Mouse (Mus musculus) CH12.LX (cell line): ENCODE data around the gene Gtsf2. TPM values are rescaled to one million over a fixed set of nuclear protein-coding genes. Genes with fewer than 3 reads are reported as not detected.

Source experiments
- DNase-seq: peaks from one replicate; pipeline ENCODE4 v3.0.0-alpha.2; 2013; ENCODE audit errors: extremely low read depth
- H3K27ac ChIP-seq: 2 replicates; pipeline ENCODE4 v1.5.1; 2012; ENCODE audit warnings: low read depth, mild to moderate bottlenecking, control low read depth, moderate library complexity; ENCODE audit not compliant: insufficient read depth
- H3K27me3 ChIP-seq: replicated peaks from 2 replicates; pipeline ENCODE3; 2012; ENCODE audit warnings: inconsistent platforms
- H3K36me3 ChIP-seq, 2 experiments: replicated peaks in 1 of 2; 2 replicates each; pipeline versions ENCODE3 to v1.6.1; 2012; ENCODE audit warnings: inconsistent platforms in 1 of 2, low read length in 1 of 2, mild to moderate bottlenecking in 1 of 2, mixed read lengths in 1 of 2, moderate library complexity in 1 of 2; ENCODE audit not compliant: control insufficient read depth in 1 of 2, insufficient read depth in 1 of 2
- H3K4me1 ChIP-seq, 2 experiments: 2 replicates each; pipeline ENCODE4 v1.6.1; 2012; ENCODE audit warnings: inconsistent platforms in 1 of 2, moderate library complexity in 1 of 2; ENCODE audit not compliant: insufficient read depth in 2 of 2, control insufficient read depth in 1 of 2
- H3K4me2 ChIP-seq: 2 replicates; pipeline ENCODE4 v1.6.1; 2012; ENCODE audit warnings: low read depth, mild to moderate bottlenecking, control low read depth; ENCODE audit not compliant: poor library complexity, insufficient read depth, severe bottlenecking
- H3K4me3 ChIP-seq, 3 experiments: fragments of 150-350 bp in 1 of 3; sonication (generic) in 1 of 3; replicated peaks in 1 of 3; 2 replicates each; pipeline versions ENCODE3 to v1.5.1; 2011 to 2012; ENCODE audit warnings: low read depth in 2 of 3, low read length in 2 of 3, mild to moderate bottlenecking in 2 of 3, moderate library complexity in 2 of 3, control low read depth in 1 of 3, improper control_type of control experiment in 1 of 3, inconsistent platforms in 1 of 3, mixed read lengths in 1 of 3; ENCODE audit not compliant: poor library complexity in 1 of 3
- H3K79me2 ChIP-seq: replicated peaks from 2 replicates; pipeline ENCODE4 v1.6.1; 2012; ENCODE audit warnings: mild to moderate bottlenecking, moderate library complexity; ENCODE audit not compliant: control insufficient read depth, poor library complexity, insufficient read depth, severe bottlenecking; ENCODE audit errors: extremely low read depth
- H3K9ac ChIP-seq: 2 replicates; pipeline ENCODE4 v1.6.1; 2012; ENCODE audit warnings: low read depth, mild to moderate bottlenecking, control low read depth, moderate library complexity; ENCODE audit not compliant: insufficient read depth
- H3K9me3 ChIP-seq: replicated peaks from 2 replicates; pipeline ENCODE3; 2012; ENCODE audit warnings: low read length, inconsistent platforms, mixed read lengths
- BHLHE40 ChIP-seq: IDR thresholded peaks from 2 replicates; pipeline ENCODE4 v1.6.1; 2011; ENCODE audit warnings: mild to moderate bottlenecking, low read depth, low read length, improper control_type of control experiment
- CTCF ChIP-seq, 2 experiments: IDR thresholded peaks in 1 of 2; conservative IDR thresholded peaks in 1 of 2; 2 replicates each; pipeline ENCODE4 v1.5.1; 2011 to 2012; ENCODE audit warnings: low read depth in 2 of 2, low read length in 2 of 2, improper control_type of control experiment in 1 of 2, inconsistent platforms in 1 of 2, mild to moderate bottlenecking in 1 of 2, moderate library complexity in 1 of 2
- E2F4 ChIP-seq: IDR thresholded peaks from 2 replicates; pipeline ENCODE4 v1.6.1; 2011; ENCODE audit warnings: low read depth, low read length, improper control_type of control experiment; ENCODE audit not compliant: insufficient replicate concordance
- ELF1 ChIP-seq: IDR thresholded peaks from 2 replicates; pipeline ENCODE4 v1.6.1; 2014; ENCODE audit warnings: low read depth, mild to moderate bottlenecking, inconsistent platforms, low read length, improper control_type of control experiment
- GABPA ChIP-seq: IDR thresholded peaks from 2 replicates; pipeline ENCODE4 v1.6.1; 2012; ENCODE audit warnings: low read depth, low read length, improper control_type of control experiment, inconsistent platforms; ENCODE audit not compliant: insufficient replicate concordance
- HCFC1 ChIP-seq: IDR thresholded peaks from 2 replicates; pipeline ENCODE4 v1.6.1; 2012; ENCODE audit warnings: low read depth, mild to moderate bottlenecking, inconsistent platforms, low read length, improper control_type of control experiment
- IRF4 ChIP-seq: IDR thresholded peaks from 2 replicates; pipeline ENCODE4 v1.6.1; 2014; ENCODE audit warnings: low read depth, mild to moderate bottlenecking, inconsistent platforms, low read length, improper control_type of control experiment
- JUND ChIP-seq: conservative IDR thresholded peaks from 2 replicates; pipeline ENCODE4 v1.6.1; 2011; ENCODE audit warnings: low read depth, low read length, improper control_type of control experiment
- MYC ChIP-seq: IDR thresholded peaks from 2 replicates; pipeline ENCODE4 v1.6.1; 2011; ENCODE audit warnings: low read depth, mild to moderate bottlenecking, improper control_type of control experiment, low read length
- NRF1 ChIP-seq: IDR thresholded peaks from 2 replicates; pipeline ENCODE4 v1.6.1; 2014; ENCODE audit warnings: low read depth, mild to moderate bottlenecking, inconsistent platforms, low read length, improper control_type of control experiment, moderate library complexity
- RCOR1 ChIP-seq: conservative IDR thresholded peaks from 2 replicates; pipeline ENCODE4 v1.6.1; 2012; ENCODE audit warnings: low read depth, mild to moderate bottlenecking, inconsistent platforms, low read length, improper control_type of control experiment
- SIN3A ChIP-seq: IDR thresholded peaks from 2 replicates; pipeline ENCODE4 v1.6.1; 2012; ENCODE audit warnings: low read length, improper control_type of control experiment, inconsistent platforms
- USF1 ChIP-seq: IDR thresholded peaks from 2 replicates; pipeline ENCODE4 v1.6.1; 2014; ENCODE audit warnings: low read depth, mild to moderate bottlenecking, inconsistent platforms, low read length, improper control_type of control experiment
- ZC3H11A ChIP-seq: IDR thresholded peaks from 2 replicates; pipeline ENCODE4 v1.6.1; 2012; ENCODE audit warnings: low read depth, mild to moderate bottlenecking, inconsistent platforms, low read length, improper control_type of control experiment
- ZMIZ1 ChIP-seq: IDR thresholded peaks from 2 replicates; pipeline ENCODE4 v1.6.1; 2012; ENCODE audit warnings: low read depth, mild to moderate bottlenecking, inconsistent platforms, low read length, improper control_type of control experiment
- ZNF384 ChIP-seq: IDR thresholded peaks from 2 replicates; pipeline ENCODE4 v1.6.1; 2012; ENCODE audit warnings: low read depth, low read length, improper control_type of control experiment, inconsistent platforms
- dilution Hi-C: fragments of 300-500 bp; cut with MboI; formaldehyde crosslinking; loops from 2 replicates; pipeline ENCODE4 v1.14.3; 2020; ENCODE audit warnings: low sequenced_read_pairs; ENCODE audit not compliant: extremely low pct_unique_long_range_greater_than_20kb, extremely low pct_ligation_motif_present
- in situ Hi-C: fragments of 300-500 bp; cut with MboI; formaldehyde crosslinking; loops from 3 replicates; pipeline ENCODE4 v1.14.3; 2019; ENCODE audit warnings: low sequenced_read_pairs, low pct_ligation_motif_present, low pct_unique_long_range_greater_than_20kb, mixed read lengths
- polyA plus RNA-seq: library from polyadenylated mRNA; unstranded; fragments of >175 nt; gene quantifications from 2 replicates; pipeline ENCODE4 v1.2.1, GENCODE M21; 2012; ENCODE audit warnings: low read depth; ENCODE audit not compliant: insufficient read length
- total RNA-seq, 2 experiments: library from RNA; depleted of rRNA; stranded (reverse); fragments of 300-350 nt in 1 of 2; fragments of >200 nt in 1 of 2; gene quantifications; 2 replicates each; pipeline ENCODE4 v1.2.3; 2012 to 2014

Gene Gtsf2
- total and polyA plus RNA-seq, 3 experiments, result not detected

DNA sequence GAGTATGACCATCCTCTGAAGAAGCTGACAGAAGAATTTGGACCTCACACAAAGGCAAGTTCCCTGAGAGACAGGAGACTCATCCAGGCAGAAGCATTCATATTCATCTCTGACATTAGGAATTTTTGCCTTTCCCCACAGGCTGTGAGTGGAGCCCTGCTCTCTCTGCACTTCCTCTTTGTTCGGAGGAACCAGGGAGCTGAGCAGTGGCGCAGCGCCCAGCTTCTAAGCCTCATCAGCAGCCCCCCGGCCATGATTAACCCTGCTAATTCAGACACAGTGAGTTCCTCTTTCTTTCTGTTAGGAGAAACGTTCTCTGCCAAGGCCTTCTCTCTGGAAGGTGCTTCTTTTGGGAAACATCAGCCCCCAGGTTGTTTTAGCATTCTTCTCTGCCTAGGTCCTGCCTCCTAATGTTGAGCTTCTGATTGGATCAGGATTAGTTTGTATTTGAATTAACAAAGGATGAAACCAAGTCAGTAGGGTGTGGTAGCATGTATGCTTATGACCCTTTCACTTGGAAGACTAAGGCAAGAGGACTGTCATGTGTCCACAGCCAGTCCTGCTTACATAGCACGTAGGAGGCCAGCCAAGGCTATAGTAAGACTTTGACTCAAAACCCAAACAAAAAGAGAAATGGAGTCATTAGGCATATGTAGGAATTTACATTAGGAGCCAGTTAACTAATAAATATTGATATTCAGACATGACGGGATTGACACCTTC is 14.4 kb upstream of the Gtsf2 start:
- DNase-seq, result no peak
- Histone ChIP-seq H3K4me2 (no peak overlapping the region), H3K9ac (no peak overlapping the region), H3K4me1 (peaks cover 0 to 22% of the 10 kb centered on the region in 2 experiments; a peak in 2 of 4 replicates), H3K36me3 (peaks cover 56 to 91% of the 10 kb centered on the region in 2 experiments), H3K9me3 (no peaks in the 10 kb centered on the region), H3K79me2 (peaks cover 5% of the 10 kb centered on the region), H3K4me3 (no peak overlapping the region), H3K27ac (no peak overlapping the region), H3K27me3 (no peaks in the 10 kb centered on the region)
- TF ChIP-seq ZC3H11A (no peak), SIN3A (no peak), RCOR1 (no peak), CTCF (conservative IDR thresholded peaks at IDR 0.05 in 1 of 2, IDR thresholded peaks at IDR 0.05 in 1 of 2; ENCODE audit: low read depth in 2 of 2, low read length in 2 of 2) (no peak), IRF4 (no peak), JUND (no peak), ZNF384 (no peak), E2F4 (no peak), BHLHE40 (no peak), GABPA (no peak), ZMIZ1 (no peak), USF1 (no peak), HCFC1 (no peak)
- in situ Hi-C loops (no loop called here), dilution Hi-C loops (no loop called here)

DNA sequence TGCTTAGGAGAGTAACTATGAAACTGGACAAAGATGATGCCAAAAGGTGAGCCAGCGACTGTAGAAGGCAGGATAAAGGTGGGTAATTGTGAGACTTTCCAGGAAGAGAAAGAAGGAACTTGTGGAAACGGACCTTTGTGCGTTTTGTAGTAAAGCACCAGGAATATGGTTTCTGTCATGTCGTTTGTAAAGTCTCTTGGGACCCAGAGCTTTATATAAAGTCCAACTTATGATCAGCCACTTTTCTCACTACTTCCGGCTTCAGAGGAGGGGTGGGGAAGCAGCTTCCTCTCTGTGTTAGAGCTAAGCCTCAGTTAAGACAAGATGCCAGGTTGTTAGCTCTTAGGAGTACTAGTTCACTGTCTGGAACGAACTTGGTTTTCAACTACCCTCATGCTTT is 6.2 kb upstream of the Gtsf2 start:
- peaks cover 32% of the 10 kb centered on the region for H3K79me2 ChIP-seq
- H3K4me1 ChIP-seq, result peaks cover 5 to 32% of the 10 kb centered on the region in 2 experiments
- peak; percentile 65 for DNase-seq
- dilution Hi-C loops, result no loop called here
- peak overlapping the region; percentile 71 to 81 (median 73) for H3K4me3 ChIP-seq
- TF ChIP-seq ELF1, result peak; percentile 74
- TF ChIP-seq SIN3A, result peak; percentile 52
- 0 out of 2 replicates have a peak, but pooled peaks have one; percentile 23 for TF ChIP-seq MYC
- no peak for TF ChIP-seq NRF1
- no peaks in the 10 kb centered on the region for H3K27me3 ChIP-seq
- H3K27ac ChIP-seq, result no peak overlapping the region
- peak overlapping the region; percentile 88 for H3K4me2 ChIP-seq
- H3K36me3 ChIP-seq, result peaks cover 12 to 39% of the 10 kb centered on the region in 2 experiments
- peak overlapping the region; percentile 96 for H3K9ac ChIP-seq
- no peaks in the 10 kb centered on the region for H3K9me3 ChIP-seq
- in situ Hi-C loops, result no loop called here
